Mouse (Mus musculus): Measurements from ENCODE around the gene Armc5. TPM values are rescaled to one million over a fixed set of nuclear protein-coding genes. Genes with fewer than 3 reads are reported as not detected.

Gene Armc5
- total and polyA plus RNA-seq, 3 experiments: 14.6 to 23.7 TPM; not detected in 1

DNA sequence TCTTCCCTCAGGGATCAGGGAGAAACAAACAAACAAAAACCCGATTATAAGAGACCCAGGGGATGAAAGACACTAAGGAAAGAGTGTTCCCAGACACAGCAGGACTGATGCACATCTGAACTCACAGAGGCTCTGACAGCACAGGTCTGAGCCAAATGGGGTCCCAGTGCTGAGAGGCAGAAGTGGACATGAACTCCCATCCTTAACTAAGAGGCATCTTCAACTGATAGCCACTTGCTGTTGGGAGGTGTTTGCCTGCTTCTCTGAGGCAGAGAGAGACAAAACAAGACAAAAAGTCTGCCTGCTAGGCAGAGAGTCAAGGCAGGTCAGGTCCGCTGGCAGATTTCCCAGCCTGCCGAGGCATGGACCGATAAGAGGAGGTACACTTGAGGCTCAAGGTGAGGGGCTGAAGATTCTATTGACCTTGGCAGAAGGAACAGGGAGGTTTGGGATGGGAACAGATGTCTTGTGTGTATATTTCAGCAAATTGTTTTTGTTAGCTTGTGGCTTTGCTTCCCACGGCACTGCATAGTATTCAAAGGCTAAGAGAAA is 19.7 kb downstream of the Armc5 start:
- no peak overlapping the region for H3K27ac ChIP-seq (ENCODE audit: control insufficient read depth, low read depth, low read length)
- peaks cover 0 to 4% of the 10 kb centered on the region in 2 experiments; a peak in 2 of 4 replicates for H3K36me3 ChIP-seq (ENCODE audit: control insufficient read depth in 1 of 2, insufficient read depth in 2 of 2, low read length in 2 of 2)
- H3K9me3 ChIP-seq (replicated peaks; ENCODE audit: insufficient read depth, low read length): no peaks in the 10 kb centered on the region
- peak; percentile 27; the same call in 1 of the 2 replicates for TF ChIP-seq ETS1 (IDR thresholded peaks at IDR 0.05; ENCODE audit: low read depth, low read length)
- TF ChIP-seq EP300 (IDR thresholded peaks at IDR 0.05; ENCODE audit: low read depth in 1 of 2, low read length in 2 of 2): peak; percentile 34 to 45
- TF ChIP-seq GATA1 (IDR thresholded peaks at IDR 0.05; ENCODE audit: low read depth, low read length): peak; percentile 55
- no peak for TF ChIP-seq CTCF (IDR thresholded peaks at IDR 0.05 in 2 of 3, conservative IDR thresholded peaks at IDR 0.05 in 1 of 3; ENCODE audit: control insufficient read depth in 1 of 3, insufficient read depth in 1 of 3, low read depth in 2 of 3, low read length in 3 of 3, poor library complexity in 1 of 3, severe bottlenecking in 1 of 3)
- TF ChIP-seq MYB (IDR thresholded peaks at IDR 0.05; ENCODE audit: low read depth, low read length): no peak
- H3K4me1 ChIP-seq (ENCODE audit: control insufficient read depth in 1 of 2, insufficient read depth in 2 of 2, low read length in 2 of 2): peaks cover 9 to 12% of the 10 kb centered on the region in 2 experiments
- no peak overlapping the region for H3K9ac ChIP-seq (ENCODE audit: control insufficient read depth, low read depth, low read length, poor library complexity, severe bottlenecking)
- no peak overlapping the region for H3K4me3 ChIP-seq (ENCODE audit: control insufficient read depth in 1 of 2, insufficient read depth in 1 of 2, low read depth in 2 of 2, low read length in 2 of 2)
- H3K79me2 ChIP-seq (ENCODE audit: control insufficient read depth, insufficient read depth, low read length, poor library complexity): no peaks in the 10 kb centered on the region
- DNase-seq (ENCODE audit: low read depth, low spot score): peak; percentile 62
- no peaks in the 10 kb centered on the region; a peak in 1 of 4 replicates for H3K27me3 ChIP-seq (ENCODE audit: control insufficient read depth in 1 of 2, insufficient read depth in 2 of 2, low read length in 2 of 2)

DNA sequence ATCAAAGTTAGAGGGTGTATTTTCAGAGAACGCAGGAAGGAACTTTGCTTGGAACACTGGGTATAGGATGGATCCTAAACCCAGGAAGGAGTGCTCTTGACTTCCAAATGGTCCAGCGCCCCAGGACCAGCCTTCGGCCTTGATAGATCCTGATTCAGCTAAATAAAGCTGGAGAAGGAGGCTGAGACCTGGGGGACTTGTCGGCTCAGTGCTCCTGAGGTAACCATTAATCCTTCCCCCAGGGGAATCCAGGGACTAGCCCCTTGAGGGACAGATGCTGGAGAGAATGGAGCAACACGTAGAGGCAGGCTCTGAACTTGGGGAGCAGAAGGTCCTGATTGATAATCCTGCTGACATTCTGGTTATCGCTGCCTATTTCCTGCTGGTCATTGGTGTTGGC is 28.3 kb downstream of the Armc5 start, which contains the start of gene Slc5a2:
Slc5a2 (plus strand) TSS at position 247 of the 400 bp plus-strand sequence.
- H3K79me2 ChIP-seq (ENCODE audit: control insufficient read depth, insufficient read depth, low read length, poor library complexity): no peaks in the 10 kb centered on the region
- TF ChIP-seq USF2 (IDR thresholded peaks at IDR 0.05; ENCODE audit: borderline replicate concordance in 1 of 2, insufficient read depth in 1 of 2, low read depth in 1 of 2, low read length in 2 of 2) (no peak), MAZ (IDR thresholded peaks at IDR 0.05; ENCODE audit: low read depth, low read length) (no peak), ZC3H11A (IDR thresholded peaks at IDR 0.05; ENCODE audit: low read depth, low read length) (no peak), NELFE (IDR thresholded peaks at IDR 0.05; ENCODE audit: low read depth, low read length) (no peak), GABPA (IDR thresholded peaks at IDR 0.05; ENCODE audit: low read depth, low read length) (no peak), TBP (IDR thresholded peaks at IDR 0.05; ENCODE audit: low read depth, low read length) (no peak), EP300 (IDR thresholded peaks at IDR 0.05; ENCODE audit: low read depth in 1 of 2, low read length in 2 of 2) (no peak), HCFC1 (IDR thresholded peaks at IDR 0.05; ENCODE audit: low read depth, low read length) (no peak), UBTF (IDR thresholded peaks at IDR 0.05; ENCODE audit: borderline replicate concordance, insufficient read depth, low read depth, low read length) (no peak), KAT2A (conservative IDR thresholded peaks at IDR 0.05; ENCODE audit: low read depth, low read length) (no peak), POLR2AphosphoS2 (IDR thresholded peaks at IDR 0.05; ENCODE audit: low read length) (no peak), NRF1 (IDR thresholded peaks at IDR 0.05; ENCODE audit: insufficient read depth, low read depth, low read length, poor library complexity, severe bottlenecking) (no peak), GATA1 (IDR thresholded peaks at IDR 0.05; ENCODE audit: low read depth, low read length) (no peak), CTCF (IDR thresholded peaks at IDR 0.05 in 2 of 3, conservative IDR thresholded peaks at IDR 0.05 in 1 of 3; ENCODE audit: control insufficient read depth in 1 of 3, insufficient read depth in 1 of 3, low read depth in 2 of 3, low read length in 3 of 3, poor library complexity in 1 of 3, severe bottlenecking in 1 of 3) (no peak)
- H3K27ac ChIP-seq (ENCODE audit: control insufficient read depth, low read depth, low read length): no peak within 1 kb of the TSS
- peaks cover 0 to 4% of the 10 kb centered on the region in 2 experiments; a peak in 2 of 4 replicates for H3K4me1 ChIP-seq (ENCODE audit: control insufficient read depth in 1 of 2, insufficient read depth in 2 of 2, low read length in 2 of 2)
- H3K9ac ChIP-seq (ENCODE audit: control insufficient read depth, low read depth, low read length, poor library complexity, severe bottlenecking): no peak within 1 kb of the TSS
- H3K4me3 ChIP-seq (ENCODE audit: control insufficient read depth in 1 of 2, insufficient read depth in 1 of 2, low read depth in 2 of 2, low read length in 2 of 2): no peak within 1 kb of the TSS
- H3K9me3 ChIP-seq (replicated peaks; ENCODE audit: insufficient read depth, low read length): no peaks in the 10 kb centered on the region
- no peaks in the 10 kb centered on the region; a peak in 1 of 4 replicates for H3K36me3 ChIP-seq (ENCODE audit: control insufficient read depth in 1 of 2, insufficient read depth in 2 of 2, low read length in 2 of 2)
- DNase-seq (ENCODE audit: low read depth, low spot score): no peak
- peaks cover 0 to 3% of the 10 kb centered on the region in 2 experiments; a peak in 2 of 4 replicates for H3K27me3 ChIP-seq (ENCODE audit: control insufficient read depth in 1 of 2, insufficient read depth in 2 of 2, low read length in 2 of 2)

Data from MEL (cell line).